8 mouse cellular contexts compared by ENCODE assay signal in the genomic region with DNA sequence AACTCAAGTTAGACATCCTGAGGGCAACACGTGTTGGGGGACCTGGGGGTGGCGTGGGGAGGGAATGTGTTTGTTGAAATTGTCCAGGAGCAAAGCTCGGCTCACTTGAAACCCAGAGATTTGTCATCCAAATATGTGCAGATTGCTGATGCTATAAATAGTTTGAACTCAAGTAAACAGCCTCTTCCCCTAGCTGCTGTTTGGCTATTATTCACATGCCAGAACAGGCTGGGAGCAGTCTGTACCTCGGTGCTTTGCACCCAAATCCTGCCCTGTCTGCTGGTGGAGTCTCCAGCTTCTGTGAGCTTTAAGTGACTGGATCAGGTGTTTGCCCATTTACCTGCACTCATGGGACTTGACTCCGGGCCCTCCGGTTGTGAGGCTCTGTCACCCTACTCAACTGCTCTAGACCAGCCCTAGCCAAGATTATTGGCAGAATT. TPM values are rescaled to one million over a fixed set of nuclear protein-coding genes. Genes with fewer than 3 reads are reported as not detected.
A peak's percentile ranks its signal among the peaks of the same experiment; 100 is the strongest.
DNase-seq lines count a peak whose midpoint lies in the region; ATAC-seq and TF ChIP-seq lines count a peak whose summit lies in the region.

No protein-coding gene starts in this region.

- TF ChIP-seq CTCF in layer of hippocampus, adult 2 months (conservative IDR thresholded peaks at IDR 0.05): no peak

- H3K36me3 ChIP-seq in heart, embryonic 13.5 days: 0 out of 2 replicates have a peak, but pooled peaks cover 6% of the 10 kb centered on the region
- no peaks in the 10 kb centered on the region for H3K36me3 ChIP-seq in lung, embryonic 16.5 days (ENCODE audit: control insufficient read depth, insufficient read depth, low read length)
- peaks cover 4% of the 10 kb centered on the region; the same call in 1 of the 2 replicates for H3K36me3 ChIP-seq in midbrain, embryonic 10.5 days

- H3K27me3 ChIP-seq in heart, embryonic 13.5 days (replicated peaks): no peaks in the 10 kb centered on the region
- no peaks in the 10 kb centered on the region for H3K27me3 ChIP-seq in lung, embryonic 16.5 days (ENCODE audit: control insufficient read depth, insufficient read depth, low read depth, low read length)
- no peaks in the 10 kb centered on the region for H3K27me3 ChIP-seq in midbrain, embryonic 10.5 days (ENCODE audit: low read depth, poor library complexity, severe bottlenecking)

- H3K9me3 ChIP-seq in heart, embryonic 13.5 days: no peaks in the 10 kb centered on the region
- H3K9me3 ChIP-seq in lung, embryonic 16.5 days (ENCODE audit: control insufficient read depth, low read length): no peaks in the 10 kb centered on the region
- no peaks in the 10 kb centered on the region for H3K9me3 ChIP-seq in midbrain, embryonic 10.5 days (replicated peaks)

- intact Hi-C loops in left cerebral cortex, postnatal 4 days (cut with DNase I): no loop called here

- 14% methylated on average over 6 of the region's 6 CpGs for WGBS in heart, embryonic 13.5 days
- WGBS in lung, embryonic 16.5 days: 16% methylated on average over 6 of the region's 6 CpGs
- WGBS in midbrain, embryonic 10.5 days: 86% methylated on average over 6 of the region's 6 CpGs

- H3K4me2 ChIP-seq in heart, embryonic 13.5 days: peak overlapping the region; percentile 56
- peak overlapping the region; percentile 34 for H3K4me2 ChIP-seq in lung, embryonic 16.5 days (ENCODE audit: low read depth, low read length)

- H3K9ac ChIP-seq in heart, embryonic 13.5 days: peak overlapping the region; percentile 75
- H3K9ac ChIP-seq in lung, embryonic 16.5 days (ENCODE audit: low read length): no peak overlapping the region; the same call in 1 of the 2 replicates

- peak overlapping the region; percentile 7; the same call in 1 of the 2 replicates for H3K4me3 ChIP-seq in heart, embryonic 13.5 days
- H3K4me3 ChIP-seq in layer of hippocampus, adult 2 months: no peak overlapping the region
- H3K4me3 ChIP-seq in lung, embryonic 16.5 days (ENCODE audit: low read length): no peak overlapping the region
- H3K4me3 ChIP-seq in midbrain, embryonic 10.5 days: no peak overlapping the region

- ATAC-seq in heart, embryonic 13.5 days (ENCODE audit: extremely low read depth, insufficient number of reproducible peaks, low FRiP score, low TSS enrichment): peak; percentile 44; the same call in 1 of the 2 replicates
- peak; percentile 90 for ATAC-seq in lung, embryonic 16.5 days (ENCODE audit: low read depth)

- DNase-seq in left cerebral cortex, adult 18-20 months (ENCODE audit: low spot score in 2 of 2): peak; percentile 53 to 65
- no peak for DNase-seq in left cerebral cortex, postnatal 4 days
- peak; percentile 64 for DNase-seq in cerebellum, adult 8-10 months
- peak; percentile 55 to 69 for DNase-seq in layer of hippocampus, adult 2 months (ENCODE audit: low spot score in 2 of 2)
- no peak for DNase-seq in Muller cell, postnatal 12 days (ENCODE audit: inconsistent ontology term)
- no peak for DNase-seq in midbrain, embryonic 10.5 days (ENCODE audit: low spot score)

- peak overlapping the region; percentile 99 for H3K27ac ChIP-seq in heart, embryonic 13.5 days (replicated peaks)
- H3K27ac ChIP-seq in layer of hippocampus, adult 2 months: peak overlapping the region; percentile 96
- peak overlapping the region; percentile 84 for H3K27ac ChIP-seq in lung, embryonic 16.5 days (ENCODE audit: low read length)
- no peak overlapping the region for H3K27ac ChIP-seq in midbrain, embryonic 10.5 days (replicated peaks)

- peaks cover 88% of the 10 kb centered on the region for H3K4me1 ChIP-seq in heart, embryonic 13.5 days
- peaks cover 30% of the 10 kb centered on the region for H3K4me1 ChIP-seq in lung, embryonic 16.5 days (replicated peaks; ENCODE audit: control insufficient read depth, insufficient read depth, low read length)
- peaks cover 27% of the 10 kb centered on the region for H3K4me1 ChIP-seq in midbrain, embryonic 10.5 days

RNA-seq across cellular contexts. Expression of a gene that starts 27.6 kb away (rescaled TPM):
- 100 to 1,000 TPM; 130 to 132 TPM for total RNA-seq in left cerebral cortex, adult 18-20 months (2021)
- 10 to 100 TPM; 83.4 to 91.6 TPM for total RNA-seq in left cerebral cortex, postnatal 4 days (2021)
- 233 and 270 TPM in 2 replicates for polyA plus RNA-seq in heart, embryonic 13.5 days (2015; fragmentation: Nextera tagmentation; extraction: Ambion mirVana)
- 10 to 100 TPM; 93.7 to 93.9 TPM for total RNA-seq in layer of hippocampus, adult 2 months (2021)
- 133 and 134 TPM in 2 replicates for polyA plus RNA-seq in lung, embryonic 16.5 days (2015; fragmentation: Nextera tagmentation; extraction: Ambion mirVana)
- polyA plus RNA-seq in midbrain, embryonic 10.5 days (2016; fragmentation: Nextera tagmentation; extraction: Ambion mirVana): 163 and 190 TPM in 2 replicates

RNA-seq across cellular contexts. Expression of a gene that starts 40.9 kb away (rescaled TPM):
- total RNA-seq in left cerebral cortex, adult 18-20 months (2021): 100 to 1,000 TPM; 223 to 236 TPM
- total RNA-seq in left cerebral cortex, postnatal 4 days (2021): 100 to 1,000 TPM; 138 to 139 TPM
- 50.1 and 51.8 TPM in 2 replicates for polyA plus RNA-seq in heart, embryonic 13.5 days (2015; fragmentation: Nextera tagmentation; extraction: Ambion mirVana)
- 100 to 1,000 TPM; 198 to 204 TPM for total RNA-seq in layer of hippocampus, adult 2 months (2021)
- 71.5 and 72.8 TPM in 2 replicates for polyA plus RNA-seq in lung, embryonic 16.5 days (2015; fragmentation: Nextera tagmentation; extraction: Ambion mirVana)
- 24.7 and 28.7 TPM in 2 replicates for polyA plus RNA-seq in midbrain, embryonic 10.5 days (2016; fragmentation: Nextera tagmentation; extraction: Ambion mirVana)

Comparison
In these comparisons a context has a peak if more than half of its experiments do, and no peak if none do; other contexts are left out.
1. DNase-seq: peak in left cerebral cortex, adult 18-20 months (2 of 2), cerebellum, adult 8-10 months (single experiment) and layer of hippocampus, adult 2 months (2 of 2); none in left cerebral cortex, postnatal 4 days (single experiment), Muller cell, postnatal 12 days (single experiment) and midbrain, embryonic 10.5 days (single experiment).